Mouse (Mus musculus) stomach, embryonic 16.5 days (tissue): ENCODE results near the gene Olfr1491. TPM values are rescaled to one million over a fixed set of nuclear protein-coding genes. Genes with fewer than 3 reads are reported as not detected.

Source experiments
- ATAC-seq: fragments of 200-750 bp; cut with Nextera tagmentation; 2 replicates; pipeline ENCODE4 v1.8.0; 2017; ENCODE audit warnings: moderate number of reproducible peaks, moderate TSS enrichment; ENCODE audit not compliant: insufficient read depth, low FRiP score
- H3K27ac ChIP-seq: fragments of 300-500 bp; sonication (generic); 2 replicates; pipeline ENCODE4 v1.5.1; 2014; ENCODE audit warnings: low read length
- H3K27me3 ChIP-seq: fragments of 300-500 bp; sonication (generic); 2 replicates; pipeline ENCODE4 v1.6.1; 2014; ENCODE audit warnings: low read length, control low read depth, mixed read lengths; ENCODE audit not compliant: control insufficient read depth, insufficient read depth
- H3K36me3 ChIP-seq: fragments of 300-500 bp; sonication (generic); 2 replicates; pipeline ENCODE4 v1.6.1; 2014; ENCODE audit warnings: low read length; ENCODE audit not compliant: control insufficient read depth, insufficient read depth
- H3K4me1 ChIP-seq: fragments of 300-500 bp; sonication (generic); 2 replicates; pipeline ENCODE4 v1.6.1; 2014; ENCODE audit warnings: low read length, control low read depth, mixed read lengths; ENCODE audit not compliant: control insufficient read depth, insufficient read depth
- H3K4me2 ChIP-seq: fragments of 300-500 bp; sonication (generic); 2 replicates; pipeline ENCODE4 v1.6.1; 2014; ENCODE audit warnings: low read depth, low read length, mixed read lengths
- H3K4me3 ChIP-seq: fragments of 300-500 bp; sonication (generic); replicated peaks from 2 replicates; pipeline ENCODE4 v1.5.1; 2014; ENCODE audit warnings: mild to moderate bottlenecking, low read length
- H3K9ac ChIP-seq: fragments of 300-500 bp; sonication (generic); 2 replicates; pipeline ENCODE4 v1.6.1; 2014; ENCODE audit warnings: low read length
- H3K9me3 ChIP-seq: fragments of 300-500 bp; sonication (generic); replicated peaks from 2 replicates; pipeline ENCODE4 v1.6.1; 2016; ENCODE audit warnings: low read length, control low read depth; ENCODE audit not compliant: control insufficient read depth
- WGBS: fragments of 180-500 bp; shearing (Covaris S2); extraction: QIAGEN DNeasy Blood & Tissue Kit; methylation state at CpG from one replicate; pipeline ENCODE4 v1.1.7; 2014; 5-methylcytosine and 5-hydroxymethylcytosine counted together
- polyA plus RNA-seq: library from polyadenylated mRNA; unstranded; fragments of >200 nt; fragmentation: Nextera tagmentation; extraction: Ambion mirVana; gene quantifications from 2 replicates; pipeline ENCODE4 v1.2.1, GENCODE M21; 2015

Olfr1491 gene
- polyA plus RNA-seq = not detected in 2 replicates

DNA sequence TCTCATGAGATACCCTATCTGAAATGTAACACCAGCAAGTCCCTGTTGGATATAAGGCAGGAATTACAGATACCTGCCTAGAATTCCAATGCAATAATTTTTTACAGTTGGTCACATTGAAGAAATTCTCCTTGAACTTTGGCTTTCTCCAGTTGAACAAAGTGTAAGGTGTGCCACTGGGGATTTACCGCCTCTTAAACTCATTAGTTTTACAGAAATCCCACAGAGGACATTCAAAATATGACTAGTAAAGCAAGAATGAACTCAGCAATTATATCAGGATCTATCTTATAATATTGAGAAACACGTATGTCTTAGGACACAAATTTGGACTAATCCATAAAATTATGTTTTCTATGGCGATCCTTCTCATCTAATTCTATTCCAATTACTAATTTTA lies at the start of gene Olfr1491:
Gene Olfr1491 (plus strand): TSS at position 301 of the 400 bp plus-strand sequence.
- H3K4me1 ChIP-seq = no peaks in the 10 kb centered on the region
- H3K9ac ChIP-seq = no peak within 1 kb of the TSS
- H3K9me3 ChIP-seq = no peaks in the 10 kb centered on the region
- no peaks in the 10 kb centered on the region for H3K27me3 ChIP-seq
- H3K4me2 ChIP-seq = no peak within 1 kb of the TSS
- no peak within 1 kb of the TSS for H3K4me3 ChIP-seq
- H3K27ac ChIP-seq = no peak within 1 kb of the TSS
- H3K36me3 ChIP-seq = no peaks in the 10 kb centered on the region
- ATAC-seq = no peak
- WGBS = 72% methylated on average over 3 of the region's 3 CpGs

DNA sequence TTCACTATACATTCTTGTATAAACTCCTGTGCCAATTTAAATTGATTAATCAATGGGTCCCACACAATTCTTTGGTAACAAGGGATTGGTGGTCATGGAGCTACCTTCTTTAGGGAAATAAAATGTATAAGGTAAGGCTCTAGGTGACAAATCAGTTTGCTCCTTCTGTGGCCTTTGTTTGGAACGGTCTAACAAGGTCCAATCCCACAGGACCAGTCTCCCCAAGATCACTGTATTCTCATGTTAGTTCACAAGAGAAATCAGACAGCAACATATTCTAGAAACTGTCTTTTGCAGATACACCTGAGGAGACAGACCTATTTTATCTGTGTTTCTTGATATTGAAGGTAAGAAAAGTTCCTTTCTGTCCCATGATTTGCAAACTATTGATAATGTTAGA lies 46.3 kb upstream of the Olfr1491 start, which contains the start of gene Olfr1490:
Gene Olfr1490 (plus strand): TSS at position 301 of the 400 bp plus-strand sequence.
- WGBS = 53% methylated on average over 1 of the region's 1 CpGs

DNA sequence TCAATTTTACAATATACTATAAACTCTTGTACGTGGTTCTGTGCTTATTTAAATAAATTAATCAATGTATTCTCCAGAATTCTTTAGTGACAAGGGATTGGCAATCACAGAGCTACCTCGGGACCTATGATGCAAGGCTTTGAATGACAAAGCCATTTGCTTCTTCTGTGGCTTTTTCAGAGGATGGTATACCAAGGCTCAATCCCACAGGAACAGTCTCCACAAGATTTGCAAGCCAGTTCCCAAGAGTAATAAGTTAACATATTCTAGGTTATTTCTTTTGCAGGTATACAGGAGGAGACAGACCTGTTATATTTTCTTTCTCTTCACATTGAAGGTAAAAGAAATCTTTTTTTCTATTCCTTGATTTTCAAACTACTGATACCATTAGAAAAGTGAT lies 25.9 kb downstream of the Olfr1491 start, which contains the start of gene Olfr1493-ps1:
Gene Olfr1493-ps1 (plus strand): TSS at position 301 of the 400 bp plus-strand sequence.
- Histone ChIP-seq H3K27me3 (no peaks in the 10 kb centered on the region), H3K4me3 (no peak within 1 kb of the TSS), H3K9ac (no peak within 1 kb of the TSS), H3K27ac (no peak within 1 kb of the TSS), H3K36me3 (no peaks in the 10 kb centered on the region), H3K4me1 (no peaks in the 10 kb centered on the region), H3K9me3 (no peaks in the 10 kb centered on the region), H3K4me2 (no peak within 1 kb of the TSS)
- ATAC-seq = no peak
- WGBS = 44% methylated on average over 2 of the region's 2 CpGs

More for the DNA sequence above, 46.3 kb upstream of the Olfr1491 start, which contains the start of gene Olfr1490:
- ATAC-seq = no peak
- Histone ChIP-seq H3K36me3 (no peaks in the 10 kb centered on the region), H3K4me3 (no peak within 1 kb of the TSS), H3K9me3 (no peaks in the 10 kb centered on the region), H3K4me2 (no peak within 1 kb of the TSS), H3K27me3 (no peaks in the 10 kb centered on the region), H3K27ac (no peak within 1 kb of the TSS), H3K4me1 (no peaks in the 10 kb centered on the region), H3K9ac (no peak within 1 kb of the TSS)

DNA sequence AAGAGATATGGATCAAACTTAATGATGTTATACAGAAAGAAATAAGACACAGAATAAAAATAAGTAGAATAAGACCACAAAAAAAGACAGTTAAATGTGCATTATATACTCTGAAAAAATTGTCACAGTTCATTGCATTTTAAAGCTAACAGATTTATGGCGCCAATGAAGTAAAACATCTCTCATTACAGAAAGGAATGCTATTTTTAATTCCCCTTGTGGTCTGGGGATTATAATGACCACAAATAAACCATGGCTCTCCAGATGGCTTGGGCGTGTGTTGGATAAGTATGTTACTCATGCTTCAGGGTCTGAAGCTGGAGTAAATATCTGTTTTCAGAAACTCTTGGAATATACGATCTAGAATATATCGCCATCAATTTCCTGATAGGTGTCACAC lies 42.4 kb downstream of the Olfr1491 start, which contains the start of gene Olfr1494:
Gene Olfr1494 (plus strand): TSS at position 301 of the 400 bp plus-strand sequence.
- Histone ChIP-seq H3K27me3 (no peaks in the 10 kb centered on the region), H3K9ac (no peak within 1 kb of the TSS), H3K36me3 (no peaks in the 10 kb centered on the region), H3K4me2 (no peak within 1 kb of the TSS), H3K4me3 (no peak within 1 kb of the TSS), H3K9me3 (no peaks in the 10 kb centered on the region), H3K4me1 (no peaks in the 10 kb centered on the region), H3K27ac (no peak within 1 kb of the TSS)
- 89% methylated on average over 4 of the region's 4 CpGs for WGBS
- no peak for ATAC-seq

DNA sequence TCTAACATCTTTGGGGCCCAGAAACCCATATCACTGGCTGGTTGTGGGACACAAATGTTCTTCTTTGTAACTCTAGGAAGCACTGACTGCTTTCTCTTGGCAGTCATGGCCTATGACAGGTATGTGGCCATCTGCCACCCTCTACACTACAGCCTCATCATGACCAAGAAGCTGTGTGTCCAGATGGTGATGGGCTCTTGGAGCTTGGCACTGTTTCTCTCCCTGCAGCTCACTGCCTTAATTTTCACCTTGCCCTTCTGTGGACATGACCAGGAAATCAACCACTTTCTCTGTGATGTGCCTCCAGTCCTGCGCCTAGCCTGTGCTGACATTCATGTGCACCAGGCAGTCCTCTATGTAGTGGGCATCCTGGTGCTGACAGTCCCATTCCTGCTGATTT lies 52.3 kb downstream of the Olfr1491 start:
- WGBS = 83% methylated on average over 1 of the region's 1 CpGs

More for the DNA sequence above, 52.3 kb downstream of the Olfr1491 start:
- no peaks in the 10 kb centered on the region for H3K36me3 ChIP-seq
- ATAC-seq = no peak
- no peak overlapping the region for H3K4me3 ChIP-seq
- no peaks in the 10 kb centered on the region for H3K27me3 ChIP-seq
- H3K27ac ChIP-seq = no peak overlapping the region
- H3K4me1 ChIP-seq = no peaks in the 10 kb centered on the region
- H3K9ac ChIP-seq = no peak overlapping the region
- H3K4me2 ChIP-seq = no peak overlapping the region
- H3K9me3 ChIP-seq = no peaks in the 10 kb centered on the region

Other genes with a start within 250 kb of the Olfr1491 start
- gene Olfr1472, start 241.2 kb upstream of the Olfr1491 start, polyA plus RNA-seq = not detected in 2 replicates
- not detected in 2 replicates for gene Olfr1474, start 227.7 kb upstream of the Olfr1491 start, polyA plus RNA-seq
- not detected in 2 replicates for gene Olfr1475, start 217.1 kb upstream of the Olfr1491 start, polyA plus RNA-seq
- gene Olfr1477, start 196.7 kb upstream of the Olfr1491 start, polyA plus RNA-seq = not detected in 2 replicates
- gene Olfr1480, start 169.4 kb upstream of the Olfr1491 start, polyA plus RNA-seq = not detected in 2 replicates
- gene Olfr1484, start 113.8 kb upstream of the Olfr1491 start, polyA plus RNA-seq = not detected in 2 replicates
- not detected in 2 replicates for gene Olfr1487, start 79.9 kb upstream of the Olfr1491 start, polyA plus RNA-seq
- gene Olfr1489, start 65.6 kb upstream of the Olfr1491 start, polyA plus RNA-seq = not detected in 2 replicates
- gene Olfr1490, start 46.2 kb upstream of the Olfr1491 start, polyA plus RNA-seq = not detected in 2 replicates
- gene Olfr1493-ps1, start 26.0 kb downstream of the Olfr1491 start, polyA plus RNA-seq = not detected in 2 replicates
- gene Olfr1494, start 42.5 kb downstream of the Olfr1491 start, polyA plus RNA-seq = not detected in 2 replicates
- not detected in 2 replicates for gene Olfr1495, start 67.3 kb downstream of the Olfr1491 start, polyA plus RNA-seq
- not detected in 2 replicates for gene Olfr1496, start 80.6 kb downstream of the Olfr1491 start, polyA plus RNA-seq
- not detected in 2 replicates for gene Olfr1497, start 100.9 kb downstream of the Olfr1491 start, polyA plus RNA-seq
- not detected in 2 replicates for gene Olfr1499, start 122.2 kb downstream of the Olfr1491 start, polyA plus RNA-seq
- gene Olfr1500, start 133.2 kb downstream of the Olfr1491 start, polyA plus RNA-seq = not detected in 2 replicates
- gene Olfr1501, start 153.4 kb downstream of the Olfr1491 start, polyA plus RNA-seq = not detected in 2 replicates
- gene Olfr1502, start 164.5 kb downstream of the Olfr1491 start, polyA plus RNA-seq = not detected in 2 replicates
- not detected in 2 replicates for gene Olfr1504, start 200.7 kb downstream of the Olfr1491 start, polyA plus RNA-seq
- not detected in 2 replicates for gene Olfr1505, start 216.3 kb downstream of the Olfr1491 start, polyA plus RNA-seq